Mouse (Mus musculus) hindbrain, embryonic 15.5 days (tissue): ENCODE measurements around the gene Psrc1. TPM values are rescaled to one million over a fixed set of nuclear protein-coding genes. Genes with fewer than 3 reads are reported as not detected.

Experiments
- ATAC-seq: fragments of 200-750 bp; cut with Nextera tagmentation; 2 replicates; pipeline ENCODE4 v1.8.0; 2017; ENCODE audit warnings: low read depth, moderate number of reproducible peaks, moderate TSS enrichment; ENCODE audit not compliant: low FRiP score
- H3K27ac ChIP-seq: fragments of 300-500 bp; sonication (generic); replicated peaks from 2 replicates; pipeline ENCODE4 v1.5.1; 2015; ENCODE audit warnings: mild to moderate bottlenecking, inconsistent platforms
- H3K27me3 ChIP-seq: fragments of 300-500 bp; sonication (generic); 2 replicates; pipeline ENCODE4 v1.6.1; 2015; ENCODE audit warnings: control low read depth, inconsistent platforms
- H3K36me3 ChIP-seq: fragments of 300-500 bp; sonication (generic); 2 replicates; pipeline ENCODE4 v1.6.1; 2015; ENCODE audit warnings: control low read depth, inconsistent platforms
- H3K4me1 ChIP-seq: fragments of 300-500 bp; sonication (generic); replicated peaks from 2 replicates; pipeline ENCODE4 v1.6.1; 2015; ENCODE audit warnings: control low read depth, inconsistent platforms
- H3K4me2 ChIP-seq: fragments of 300-500 bp; sonication (generic); 2 replicates; pipeline ENCODE4 v1.6.1; 2015; ENCODE audit warnings: moderate library complexity, mild to moderate bottlenecking, inconsistent platforms
- H3K4me3 ChIP-seq: fragments of 300-500 bp; sonication (generic); 2 replicates; pipeline ENCODE4 v1.5.1; 2015; ENCODE audit warnings: mild to moderate bottlenecking, inconsistent platforms
- H3K9ac ChIP-seq: fragments of 300-500 bp; sonication (generic); 2 replicates; pipeline ENCODE4 v1.6.1; 2015; ENCODE audit warnings: inconsistent platforms
- H3K9me3 ChIP-seq: fragments of 300-500 bp; sonication (generic); 2 replicates; pipeline ENCODE4 v1.6.1; 2016; ENCODE audit warnings: control low read depth, inconsistent platforms
- WGBS: fragments of 180-500 bp; shearing (Covaris S2); methylation state at CpG from one replicate; pipeline ENCODE4 v1.1.7; 2015; 5-methylcytosine and 5-hydroxymethylcytosine counted together
- polyA plus RNA-seq: library from polyadenylated mRNA; unstranded; fragments of >200 nt; fragmentation: Nextera tagmentation; extraction: Ambion mirVana; gene quantifications from 2 replicates; pipeline ENCODE4 v1.2.1, GENCODE M21; 2015

Gene Psrc1
- polyA plus RNA-seq, 1 experiment from 2014 or later, result 11.5 TPM

DNA sequence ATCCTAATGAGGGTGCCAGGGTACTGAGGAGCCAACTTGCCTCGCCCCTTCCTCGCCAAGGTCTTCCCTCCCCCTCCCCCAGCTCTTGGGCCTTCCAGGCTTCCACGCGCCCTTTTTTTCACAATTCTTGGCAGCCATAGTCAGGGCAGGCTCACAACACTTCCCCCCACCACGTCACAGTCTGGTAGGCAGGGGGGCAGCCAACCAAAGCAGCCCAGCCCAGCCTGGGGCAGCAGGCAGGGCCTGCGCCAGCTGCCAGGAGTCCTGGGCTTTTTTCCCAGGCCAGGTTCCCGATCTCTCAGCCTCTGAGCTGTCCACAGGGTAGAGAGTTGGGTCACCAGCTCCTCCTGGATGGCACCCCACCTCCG is 28.1 kb downstream of the Psrc1 start:
- Histone ChIP-seq H3K4me3 (peak overlapping the region; percentile 35), H3K4me2 (peak overlapping the region; percentile 83), H3K4me1 (peaks cover 81% of the 10 kb centered on the region), H3K27ac (peak overlapping the region; percentile 91), H3K9me3 (no peaks in the 10 kb centered on the region), H3K9ac (peak overlapping the region; percentile 51), H3K36me3 (peaks cover 25% of the 10 kb centered on the region), H3K27me3 (no peaks in the 10 kb centered on the region)
- 8% methylated on average over 8 of the region's 8 CpGs for WGBS
- peak; percentile 57 for ATAC-seq

DNA sequence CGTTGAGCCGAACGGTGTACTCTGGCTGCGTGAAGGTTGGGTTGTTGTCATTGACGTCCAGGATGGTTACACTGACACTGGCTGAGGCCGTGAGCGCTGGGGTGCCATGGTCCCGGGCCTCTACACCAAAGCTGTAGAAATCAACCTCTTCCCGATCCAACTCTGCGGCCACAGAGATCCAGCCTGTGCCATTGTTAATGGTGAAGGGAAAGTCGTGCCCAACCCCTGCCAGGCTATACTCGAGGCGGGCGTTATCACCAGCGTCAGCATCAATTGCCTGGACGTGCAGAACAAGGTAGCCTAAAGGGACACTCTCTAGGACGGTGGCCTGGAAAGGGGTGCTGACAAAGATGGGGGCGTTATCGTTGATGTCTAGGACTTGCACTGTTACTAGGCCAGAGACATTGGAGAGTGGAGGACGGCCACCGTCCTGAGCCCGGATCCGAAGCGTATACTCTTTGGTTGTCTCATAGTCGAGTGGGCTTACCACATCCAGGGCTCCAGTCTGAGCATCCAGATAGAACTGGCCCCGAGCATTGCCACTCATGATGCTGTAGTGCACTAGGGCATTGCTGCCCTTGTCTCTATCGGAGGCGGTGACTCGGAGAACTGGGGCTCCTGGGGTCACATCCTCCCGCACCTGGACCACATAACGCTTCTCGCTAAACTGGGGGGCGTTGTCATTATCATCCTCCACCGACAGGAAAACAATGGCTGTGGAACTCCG is 30.2 kb downstream of the Psrc1 start:
- no peak overlapping the region for H3K27ac ChIP-seq
- H3K36me3 ChIP-seq, result peaks cover 20% of the 10 kb centered on the region
- ATAC-seq, result no peak
- H3K4me3 ChIP-seq, result peak overlapping the region; percentile 92; the same call in 1 of the 2 replicates
- peak overlapping the region; percentile 82 for H3K4me2 ChIP-seq
- H3K4me1 ChIP-seq, result peaks cover 67% of the 10 kb centered on the region
- H3K9ac ChIP-seq, result no peak overlapping the region
- 97% methylated on average over 35 of the region's 35 CpGs for WGBS
- no peaks in the 10 kb centered on the region for H3K27me3 ChIP-seq
- no peaks in the 10 kb centered on the region for H3K9me3 ChIP-seq

DNA sequence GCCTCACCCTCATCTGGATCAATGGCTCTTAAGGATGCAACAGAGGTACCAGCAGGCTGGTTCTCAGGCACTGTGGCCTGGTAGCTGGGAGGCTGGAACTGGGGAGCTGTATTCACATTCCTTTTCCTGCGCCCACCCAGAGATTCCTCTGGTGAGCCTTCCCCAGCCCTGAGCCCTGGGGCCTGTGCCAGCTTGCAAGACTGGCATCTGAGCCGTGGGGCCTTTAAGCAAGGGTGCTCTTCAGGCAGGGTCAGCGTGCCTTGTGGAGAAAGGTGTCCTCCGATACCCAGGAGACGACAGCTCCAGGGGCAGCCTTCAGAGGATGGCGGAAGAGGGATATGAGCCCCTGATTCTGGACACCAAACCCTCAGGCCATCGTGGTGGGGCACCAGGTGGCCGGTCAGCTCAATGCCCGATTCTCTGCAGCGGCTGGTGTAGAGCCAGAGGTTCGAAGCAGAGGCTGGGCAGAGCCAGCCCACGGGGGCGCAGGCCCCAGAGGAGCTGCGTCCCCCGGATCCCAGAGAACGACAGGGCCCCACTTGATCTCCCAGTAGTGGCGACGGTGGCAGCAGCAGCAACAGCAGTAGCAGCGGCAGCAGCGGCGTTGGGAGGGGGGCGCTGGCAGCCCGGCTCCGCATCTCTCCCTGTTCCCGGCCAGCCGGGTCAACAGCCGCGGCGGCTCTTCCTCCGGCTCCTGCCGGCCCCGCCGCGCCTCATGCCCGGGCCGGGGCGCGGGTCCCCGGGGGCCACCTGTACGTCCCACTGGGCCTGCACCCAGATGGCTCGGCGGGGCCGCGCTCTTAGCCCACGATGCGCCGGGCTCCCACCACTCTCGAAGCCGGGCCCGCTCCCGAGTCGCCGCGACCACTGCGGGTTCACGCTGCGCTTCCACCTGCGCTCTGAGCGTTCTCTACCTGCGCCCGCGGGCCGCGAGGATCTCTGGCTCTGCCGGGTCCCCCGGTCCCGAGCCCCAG is 31.5 kb downstream of the Psrc1 start, which contains the start of gene Celsr2:
TSS of gene Celsr2 (minus strand) at position 696 of the 974 bp plus-strand sequence.
- H3K27me3 ChIP-seq, result no peaks in the 10 kb centered on the region
- peak within 1 kb of the TSS; percentile 95 for H3K27ac ChIP-seq
- 3% methylated on average over 51 of the region's 67 CpGs for WGBS
- peak; percentile 35 for ATAC-seq
- peaks cover 20% of the 10 kb centered on the region for H3K36me3 ChIP-seq
- H3K4me1 ChIP-seq, result peaks cover 54% of the 10 kb centered on the region
- peak within 1 kb of the TSS; percentile 82 for H3K4me2 ChIP-seq
- H3K9ac ChIP-seq, result peak within 1 kb of the TSS; percentile 99
- H3K4me3 ChIP-seq, result peak within 1 kb of the TSS; percentile 92
- H3K9me3 ChIP-seq, result no peaks in the 10 kb centered on the region

GRCm38 (mm10) chr3:108415831-108416223 is 32.2 kb downstream of the Psrc1 start:
- no peaks in the 10 kb centered on the region for H3K9me3 ChIP-seq
- WGBS, result under 1% methylated on average over 48 of the region's 48 CpGs

DNA sequence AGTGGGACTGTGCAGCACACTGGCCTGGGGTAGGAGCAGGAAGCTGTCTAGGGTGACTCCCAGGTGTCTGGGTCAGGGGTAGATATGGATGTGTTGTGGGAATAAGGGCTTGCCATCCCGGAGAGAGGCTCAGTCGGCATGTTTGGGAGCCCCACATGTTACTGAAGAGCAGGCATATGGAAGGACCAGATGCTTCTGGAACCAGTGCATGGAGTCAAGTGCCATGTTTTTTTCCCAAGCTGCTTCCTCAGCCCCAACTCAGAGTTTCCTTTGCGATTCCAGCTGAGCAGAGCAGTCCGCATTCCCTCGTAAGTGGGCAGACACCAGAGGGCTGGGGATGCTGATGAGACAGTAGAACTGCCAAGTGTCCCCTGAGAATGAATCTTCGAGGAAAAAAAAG is 39.4 kb downstream of the Psrc1 start:
- Histone ChIP-seq H3K27ac (peak overlapping the region; percentile 71; the same call in 1 of the 2 replicates), H3K4me2 (peak overlapping the region; percentile 52), H3K4me3 (no peak overlapping the region), H3K9me3 (no peaks in the 10 kb centered on the region), H3K9ac (0 out of 2 replicates have a peak overlapping the region, but pooled peaks have one; percentile 23), H3K4me1 (peaks cover 34% of the 10 kb centered on the region), H3K36me3 (peaks cover 21% of the 10 kb centered on the region), H3K27me3 (no peaks in the 10 kb centered on the region)
- ATAC-seq, result peak; percentile 24; the same call in 1 of the 2 replicates
- WGBS, result 26% methylated on average over 6 of the region's 6 CpGs

More at GRCm38 (mm10) chr3:108415831-108416223, 32.2 kb downstream of the Psrc1 start:
- H3K4me1 ChIP-seq, result peaks cover 47% of the 10 kb centered on the region
- H3K9ac ChIP-seq, result peak overlapping the region; percentile 99
- peak overlapping the region; percentile 95 for H3K27ac ChIP-seq
- H3K4me2 ChIP-seq, result peak overlapping the region; percentile 82
- H3K36me3 ChIP-seq, result peaks cover 20% of the 10 kb centered on the region
- peak; percentile 80 for ATAC-seq
- H3K4me3 ChIP-seq, result peak overlapping the region; percentile 92
- no peaks in the 10 kb centered on the region for H3K27me3 ChIP-seq

DNA sequence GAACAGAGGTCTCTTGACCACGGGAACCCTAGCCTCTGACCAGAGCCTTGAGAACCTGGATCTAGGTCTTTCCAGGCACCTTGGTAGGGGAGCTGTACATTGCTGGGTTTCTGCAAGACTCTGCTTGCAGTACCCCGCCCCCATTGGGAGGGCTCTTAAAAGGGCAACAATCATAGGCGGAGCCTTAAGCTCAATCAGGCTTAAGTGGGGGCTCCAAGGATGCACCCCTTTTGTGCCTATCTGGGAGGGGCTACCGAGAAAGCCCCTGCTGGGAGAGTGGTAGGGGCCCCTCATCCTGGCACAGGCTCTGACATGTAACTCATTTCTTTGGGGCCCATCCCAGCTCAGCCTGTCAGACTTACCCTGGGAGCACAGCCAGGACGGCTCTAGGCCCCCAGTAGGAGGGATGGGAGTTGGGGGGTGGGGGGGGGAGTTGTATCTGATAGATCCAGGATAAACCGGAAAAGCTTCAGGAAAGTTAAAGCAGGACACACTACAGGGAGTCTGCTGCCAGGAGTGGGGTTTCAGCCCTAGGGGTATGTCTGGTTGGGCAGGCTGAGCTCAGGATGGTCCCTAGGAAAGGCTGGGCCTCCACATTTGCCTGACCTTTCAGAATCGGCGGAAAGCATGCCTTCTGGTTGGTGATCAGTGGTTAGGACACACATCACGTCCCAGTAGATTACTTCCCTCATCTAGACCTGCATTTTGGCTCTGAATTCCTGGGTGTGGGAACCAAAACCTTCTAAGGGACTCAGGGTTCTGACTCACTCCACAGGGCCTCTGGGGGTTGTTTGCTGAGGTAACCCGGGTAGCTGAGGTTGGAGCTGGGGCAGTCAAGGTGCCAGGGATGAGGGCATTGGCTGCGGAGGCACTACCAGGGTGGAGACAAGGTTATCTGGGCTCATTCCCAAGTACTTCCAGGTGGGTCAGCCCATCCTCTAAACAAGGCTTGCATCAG is 40.5 kb downstream of the Psrc1 start:
- H3K9ac ChIP-seq, result peak overlapping the region; percentile 23; the same call in 1 of the 2 replicates
- peaks cover 32% of the 10 kb centered on the region for H3K36me3 ChIP-seq
- WGBS, result 16% methylated on average over 11 of the region's 11 CpGs
- H3K27me3 ChIP-seq, result no peaks in the 10 kb centered on the region
- peak overlapping the region; percentile 71 for H3K27ac ChIP-seq
- ATAC-seq, result peak; percentile 86
- H3K4me1 ChIP-seq, result peaks cover 34% of the 10 kb centered on the region
- no peaks in the 10 kb centered on the region for H3K9me3 ChIP-seq
- peak overlapping the region; percentile 52 for H3K4me2 ChIP-seq
- peak overlapping the region; percentile 24 for H3K4me3 ChIP-seq

DNA sequence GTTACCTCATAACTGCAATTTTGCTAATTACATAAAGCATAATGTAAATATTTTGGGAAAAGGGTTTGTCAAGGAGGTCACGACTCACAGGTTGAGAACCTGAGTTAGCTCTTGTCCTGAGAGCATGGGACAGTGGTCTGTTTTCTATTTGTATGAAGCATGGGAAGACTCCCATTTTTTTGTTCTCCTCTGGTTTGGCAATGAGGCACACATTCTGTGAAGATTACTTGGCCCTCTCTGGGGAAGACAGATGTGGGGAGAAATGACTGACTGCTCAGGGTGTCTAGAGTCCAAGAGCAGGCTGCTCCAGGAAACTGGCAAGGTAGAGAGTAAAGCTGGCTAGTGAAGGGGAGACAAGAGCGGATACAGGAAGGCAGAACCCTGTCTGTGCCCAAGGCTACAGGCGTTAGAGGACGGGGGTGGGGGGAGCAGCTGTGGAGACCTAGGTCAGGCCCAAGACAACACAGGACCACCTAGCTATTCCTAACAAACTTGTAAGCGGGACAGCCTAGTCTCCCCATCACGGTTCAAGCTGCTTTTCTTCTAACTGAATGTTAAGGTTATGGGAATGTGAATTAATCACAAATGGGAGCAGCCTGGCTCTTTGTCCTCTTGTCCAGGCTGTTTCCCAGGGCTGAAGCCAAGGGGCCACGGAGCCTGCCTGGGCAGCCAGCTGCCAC is 41.4 kb downstream of the Psrc1 start:
- H3K4me2 ChIP-seq, result no peak overlapping the region
- no peak for ATAC-seq
- 35% methylated on average over 7 of the region's 7 CpGs for WGBS
- no peaks in the 10 kb centered on the region for H3K27me3 ChIP-seq
- no peaks in the 10 kb centered on the region for H3K9me3 ChIP-seq
- peaks cover 41% of the 10 kb centered on the region for H3K36me3 ChIP-seq
- no peak overlapping the region for H3K4me3 ChIP-seq
- no peak overlapping the region for H3K9ac ChIP-seq
- H3K4me1 ChIP-seq, result peaks cover 34% of the 10 kb centered on the region
- peak overlapping the region; percentile 71; the same call in 1 of the 2 replicates for H3K27ac ChIP-seq

DNA sequence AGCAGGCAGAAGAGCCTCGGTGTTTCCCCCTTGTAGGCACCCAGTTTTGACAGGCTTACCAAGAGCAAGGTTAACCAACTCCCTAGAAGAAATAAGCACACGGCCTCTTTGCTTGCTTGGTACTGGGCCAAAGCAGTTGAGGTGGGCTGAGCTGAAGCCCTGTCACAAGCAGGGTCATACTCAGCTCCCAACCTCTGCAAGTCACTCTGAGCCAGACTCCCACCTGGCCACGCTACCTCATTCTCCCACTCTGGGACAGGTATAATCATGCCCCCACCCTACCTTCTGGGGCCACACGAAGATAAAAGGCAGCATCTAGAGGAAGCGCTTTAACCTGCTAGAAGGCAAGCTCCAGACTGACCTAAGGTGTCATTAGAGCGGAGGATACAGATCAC is 42.0 kb downstream of the Psrc1 start:
- H3K27ac ChIP-seq, result peak overlapping the region; percentile 71; the same call in 1 of the 2 replicates
- WGBS, result 62% methylated on average over 6 of the region's 6 CpGs
- no peaks in the 10 kb centered on the region for H3K9me3 ChIP-seq
- peaks cover 43% of the 10 kb centered on the region for H3K36me3 ChIP-seq
- H3K4me3 ChIP-seq, result no peak overlapping the region
- no peaks in the 10 kb centered on the region for H3K27me3 ChIP-seq
- peaks cover 34% of the 10 kb centered on the region for H3K4me1 ChIP-seq
- H3K9ac ChIP-seq, result no peak overlapping the region
- H3K4me2 ChIP-seq, result no peak overlapping the region
- ATAC-seq, result no peak

- H3K36me3 ChIP-seq, result peaks cover 62% of the 10 kb centered on the region
- H3K9me3 ChIP-seq, result no peaks in the 10 kb centered on the region
- H3K4me1 ChIP-seq, result peaks cover 29% of the 10 kb centered on the region
- no peak overlapping the region for H3K9ac ChIP-seq
- WGBS, result 26% methylated on average over 13 of the region's 13 CpGs
- no peaks in the 10 kb centered on the region for H3K27me3 ChIP-seq
- no peak for ATAC-seq
- H3K4me3 ChIP-seq, result no peak overlapping the region
- no peak overlapping the region for H3K4me2 ChIP-seq
- peak overlapping the region; percentile 81 for H3K27ac ChIP-seq
Measured at GRCm38 (mm10) chr3:108432542-108433187, 49.0 kb downstream of the Psrc1 start.

DNA sequence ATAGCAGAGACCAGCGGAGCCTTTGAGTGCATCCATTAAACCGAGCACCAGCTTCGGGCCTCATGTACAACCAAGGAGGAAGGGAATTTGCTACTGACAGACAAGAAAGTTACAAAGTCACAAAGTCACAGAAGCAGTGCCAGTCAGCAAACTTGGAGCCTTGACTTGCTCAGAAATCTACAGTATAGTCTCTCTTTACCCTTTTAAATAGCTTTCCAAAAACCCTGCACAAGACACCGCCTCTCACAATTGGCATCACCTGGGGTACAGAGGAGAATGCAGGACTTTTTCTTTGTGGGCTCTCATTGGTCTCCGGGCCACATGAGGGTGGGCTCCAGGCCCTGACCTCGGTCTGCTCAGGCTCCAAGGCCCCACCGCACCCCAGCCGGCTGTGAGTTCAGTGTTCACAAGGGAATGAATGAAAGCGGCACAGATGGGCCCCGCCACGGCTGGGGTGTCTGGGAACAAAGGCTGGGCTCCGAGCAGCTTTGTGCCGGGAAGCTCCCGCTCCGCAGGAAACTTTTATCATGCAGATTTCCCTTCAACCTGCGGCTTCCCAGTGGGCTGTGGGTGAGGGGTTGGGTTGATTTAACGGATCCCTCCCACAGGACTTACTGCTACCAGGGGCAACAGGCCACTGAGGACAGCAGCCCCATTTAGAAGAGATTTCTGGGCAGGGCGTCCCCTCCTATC is 49.7 kb downstream of the Psrc1 start:
- no peaks in the 10 kb centered on the region for H3K27me3 ChIP-seq
- peak overlapping the region; percentile 81 for H3K27ac ChIP-seq
- H3K9ac ChIP-seq, result peak overlapping the region; percentile 9; the same call in 1 of the 2 replicates
- peaks cover 55% of the 10 kb centered on the region for H3K36me3 ChIP-seq
- 0 out of 2 replicates have a peak overlapping the region, but pooled peaks have one; percentile 3 for H3K4me2 ChIP-seq
- no peak overlapping the region for H3K4me3 ChIP-seq
- WGBS, result 18% methylated on average over 18 of the region's 18 CpGs
- H3K9me3 ChIP-seq, result no peaks in the 10 kb centered on the region
- ATAC-seq, result peak; percentile 91
- H3K4me1 ChIP-seq, result peaks cover 29% of the 10 kb centered on the region
